Mouse (Mus musculus): ENCODE results near the gene Dscaml1.

The Dscaml1 gene

DNA sequence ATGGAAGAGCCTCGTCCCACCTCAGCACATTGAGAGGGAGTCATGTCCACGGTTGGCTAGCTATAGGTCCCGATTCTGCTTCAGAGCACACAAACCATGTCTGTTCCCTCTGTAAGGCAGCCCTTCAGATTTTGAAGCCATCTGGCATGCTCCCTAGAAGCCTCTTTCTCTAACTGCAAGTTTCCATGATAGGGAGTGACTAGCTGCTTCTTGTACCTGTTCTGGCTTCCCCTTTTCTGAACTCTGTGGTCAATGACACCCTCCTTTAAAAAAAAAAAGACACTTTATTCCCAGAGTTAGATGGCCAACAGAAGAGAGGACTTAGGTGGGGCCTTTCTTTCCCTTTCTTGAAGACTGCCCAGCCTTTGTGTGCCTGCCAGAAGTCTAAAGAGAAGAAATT lies 130.5 kb downstream of the Dscaml1 start:
- DNase-seq (ENCODE audit: extremely low read depth, insufficient read length, low spot score) = no peak

DNA sequence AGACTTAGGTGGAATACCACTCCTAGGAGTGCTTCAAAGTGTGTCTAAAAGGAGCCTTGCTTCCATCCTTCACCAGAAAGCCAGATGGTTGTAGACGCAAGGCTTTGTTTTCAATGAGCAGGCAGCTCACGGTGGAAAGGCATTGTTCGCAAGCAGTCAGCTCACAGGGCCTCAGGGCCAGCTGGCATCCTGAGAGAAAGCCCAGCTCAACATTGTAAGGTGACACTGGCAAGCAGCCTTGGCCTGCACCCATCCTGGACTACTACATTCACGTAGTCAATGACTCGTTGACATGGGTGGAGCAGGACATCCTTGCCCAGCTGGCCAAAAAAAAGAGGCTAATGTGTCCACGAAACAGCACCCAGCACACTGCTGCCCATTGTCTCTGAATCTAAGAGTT lies 134.6 kb downstream of the Dscaml1 start:
- DNase-seq (ENCODE audit: extremely low read depth, insufficient read length, low spot score) = no peak

DNA sequence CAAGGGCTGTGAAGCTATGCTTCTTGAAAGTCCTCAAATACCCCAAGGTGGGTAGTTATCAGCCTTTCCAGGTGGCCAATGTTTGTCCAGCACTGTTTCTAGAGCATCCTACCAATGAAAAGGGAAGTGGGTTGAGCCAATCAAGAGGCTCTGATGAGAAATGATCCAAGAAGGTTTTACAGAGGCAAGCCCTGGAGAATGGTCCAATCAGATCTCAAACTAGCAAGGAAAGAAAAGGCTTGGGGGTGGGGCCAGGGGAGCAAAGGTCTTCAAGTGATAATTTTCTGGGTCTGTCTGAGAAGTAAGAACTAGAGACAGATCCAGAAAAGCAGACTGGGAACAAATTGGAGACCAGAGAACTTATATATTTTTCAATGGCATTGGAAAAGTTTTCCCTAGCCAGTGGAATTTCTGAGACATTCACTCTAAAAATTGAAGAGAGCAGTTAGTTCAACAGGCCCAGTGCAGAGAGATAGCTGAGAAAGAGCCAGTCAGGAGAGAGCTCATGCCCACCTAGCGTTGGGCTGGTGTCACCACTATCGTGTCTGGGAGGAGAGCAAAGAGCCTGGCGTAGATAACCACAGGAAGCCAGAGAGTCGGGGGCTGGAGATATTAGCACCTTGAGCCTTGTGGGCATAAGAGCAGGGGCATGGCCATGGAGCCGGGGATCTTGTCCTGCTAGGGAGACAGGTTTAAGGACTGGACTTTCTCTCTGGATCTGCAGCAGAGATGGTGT lies 140.6 kb downstream of the Dscaml1 start:
- DNase-seq (ENCODE audit: extremely low read depth, insufficient read length, low spot score) = no peak

DNA sequence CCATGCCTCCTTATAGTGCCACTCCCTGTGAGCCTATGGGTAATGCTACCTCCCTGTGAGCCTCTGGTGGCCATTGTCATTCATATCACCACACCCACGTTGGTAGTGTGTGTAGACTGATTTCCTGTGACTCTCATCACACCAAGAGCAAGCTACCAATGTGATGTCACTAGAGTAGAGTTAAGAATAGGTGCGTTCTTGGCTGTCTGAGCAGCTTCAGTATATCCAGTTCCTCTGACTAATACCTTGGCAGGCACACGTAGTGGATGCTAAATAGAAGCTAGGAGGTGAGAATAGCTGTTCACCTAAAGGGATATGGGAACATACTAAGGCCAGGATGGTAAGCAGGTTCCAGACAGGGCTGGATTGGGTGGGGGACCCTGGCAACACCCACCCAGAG lies 143.3 kb downstream of the Dscaml1 start:
- DNase-seq (ENCODE audit: extremely low read depth, insufficient read length, low spot score) = no peak

DNA sequence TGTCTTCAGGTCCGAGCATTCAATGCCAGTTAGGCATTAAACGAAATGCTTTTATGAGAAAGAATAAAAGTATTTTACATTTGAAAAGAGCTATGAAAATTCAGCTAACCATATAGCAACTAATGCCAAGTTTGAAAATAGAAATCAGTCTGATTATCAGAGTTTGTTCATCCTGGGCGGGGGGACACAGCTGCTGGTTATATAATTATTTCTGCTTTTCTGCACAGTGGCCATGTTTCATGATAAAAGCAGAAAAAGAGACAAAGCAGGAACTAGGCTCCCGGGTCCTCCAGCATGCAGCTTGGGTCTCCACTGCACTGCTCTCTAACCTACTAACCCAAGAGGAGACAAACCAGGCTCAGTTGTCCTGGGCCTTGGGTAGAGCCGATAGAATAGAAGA lies 143.9 kb downstream of the Dscaml1 start:
- no peak for DNase-seq (ENCODE audit: extremely low read depth, insufficient read length, low spot score)

DNA sequence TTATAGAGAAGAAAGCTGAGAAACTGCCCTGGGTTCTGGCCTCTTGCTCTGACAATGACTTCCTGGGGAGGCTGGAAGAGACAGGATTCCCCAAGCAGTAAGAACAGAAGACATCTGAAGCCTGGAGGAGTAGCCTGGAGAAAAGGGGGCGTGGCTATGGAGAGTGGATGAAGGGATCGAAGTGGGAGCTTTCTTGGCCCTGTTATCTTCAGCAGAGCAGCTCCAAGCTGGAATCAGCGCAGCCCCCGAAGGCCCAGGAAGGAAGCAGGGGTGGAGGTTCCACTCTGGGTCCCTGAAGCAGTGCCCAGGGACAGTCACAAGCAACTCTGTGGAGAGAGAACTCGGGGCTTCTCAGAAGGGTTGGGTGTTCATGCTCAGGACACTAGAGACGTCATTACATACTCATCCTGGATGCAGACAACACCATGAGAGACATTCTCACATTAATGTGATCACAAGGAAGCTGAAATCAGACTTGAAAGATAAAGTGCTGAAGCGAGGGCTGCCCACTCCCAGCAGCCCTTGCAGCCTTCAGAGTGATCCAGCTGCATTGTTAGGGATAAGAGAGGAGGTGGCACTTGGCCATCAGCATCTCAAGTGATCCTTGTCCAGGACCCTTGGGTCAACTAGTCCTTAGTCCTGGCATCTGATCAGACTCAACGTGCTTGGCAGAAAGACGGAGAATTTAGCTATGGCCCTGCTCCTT lies 146.5 kb downstream of the Dscaml1 start:
- no peak for DNase-seq (ENCODE audit: extremely low read depth, insufficient read length, low spot score)

DNA sequence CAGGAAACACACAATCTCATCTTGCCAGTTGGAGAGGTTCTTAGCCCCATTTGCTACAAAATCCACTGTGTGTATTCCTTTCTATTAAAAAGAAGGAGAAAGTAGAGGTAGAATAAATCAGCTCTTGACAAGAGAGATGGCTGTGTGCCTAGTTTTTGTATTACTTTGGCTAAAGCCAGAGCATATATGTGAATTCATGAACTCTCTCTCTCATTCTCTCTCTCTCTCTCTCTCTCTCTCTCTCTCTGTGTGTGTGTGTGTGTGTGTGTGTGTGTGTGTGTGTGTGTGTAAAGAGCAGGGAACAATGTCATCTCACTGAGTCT lies 147.0 kb downstream of the Dscaml1 start:
- DNase-seq (ENCODE audit: extremely low read depth, insufficient read length, low spot score) = no peak

DNA sequence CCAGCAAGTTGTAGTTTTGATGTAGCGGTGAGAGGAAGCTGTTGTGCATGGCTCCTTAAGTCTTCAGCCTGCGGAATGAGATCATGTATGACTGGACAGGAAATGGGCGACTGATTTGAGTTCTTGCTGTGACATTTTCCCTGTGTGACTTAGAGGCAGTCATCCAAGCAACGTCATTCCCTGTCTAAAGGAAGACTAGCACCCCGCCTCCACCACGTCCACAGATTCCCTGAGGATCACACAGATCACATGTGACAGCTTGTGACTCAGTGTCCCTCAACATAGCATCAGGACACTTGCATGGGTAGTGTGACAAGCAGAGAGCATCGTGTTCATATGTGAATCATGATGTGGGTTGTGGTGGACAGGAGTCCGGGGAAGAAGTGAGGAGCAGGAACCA lies 147.6 kb downstream of the Dscaml1 start:
- DNase-seq (ENCODE audit: extremely low read depth, insufficient read length, low spot score) = no peak

DNA sequence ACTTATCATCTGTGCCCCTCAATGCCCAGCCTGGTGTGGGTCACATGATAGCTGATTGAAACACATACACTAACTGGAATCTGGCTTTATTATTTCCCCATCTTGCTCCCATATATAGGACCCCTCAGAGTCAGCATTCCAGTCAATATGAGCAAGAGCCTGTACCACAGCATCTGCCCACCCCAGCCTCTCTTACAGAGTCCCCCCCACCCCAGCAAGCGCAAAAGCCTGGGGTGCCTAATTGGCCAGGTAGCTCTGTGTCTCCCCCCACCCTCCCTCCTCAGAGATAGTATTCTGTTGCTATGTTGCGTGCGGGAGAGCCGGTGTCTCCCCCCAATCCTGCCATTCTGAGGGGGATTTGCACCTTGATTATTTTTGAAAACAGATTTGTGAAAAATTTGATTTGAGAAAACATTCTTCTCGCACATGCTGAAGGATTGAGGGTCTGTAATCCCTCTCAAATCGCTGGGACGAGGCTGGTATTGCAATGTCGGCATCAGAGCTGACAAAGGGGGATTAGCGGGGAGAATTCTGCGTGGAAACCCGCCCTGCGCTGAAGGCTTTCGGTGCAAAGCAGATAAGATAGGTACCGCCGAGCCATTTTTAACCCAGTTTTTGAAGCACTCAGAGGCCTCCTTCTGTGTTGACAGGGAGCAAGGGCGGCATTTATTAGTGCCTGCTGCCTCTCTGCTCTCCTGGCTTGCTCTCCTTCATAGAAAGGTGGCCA lies 153.8 kb downstream of the Dscaml1 start:
- no peak for DNase-seq (ENCODE audit: extremely low read depth, insufficient read length, low spot score)

DNA sequence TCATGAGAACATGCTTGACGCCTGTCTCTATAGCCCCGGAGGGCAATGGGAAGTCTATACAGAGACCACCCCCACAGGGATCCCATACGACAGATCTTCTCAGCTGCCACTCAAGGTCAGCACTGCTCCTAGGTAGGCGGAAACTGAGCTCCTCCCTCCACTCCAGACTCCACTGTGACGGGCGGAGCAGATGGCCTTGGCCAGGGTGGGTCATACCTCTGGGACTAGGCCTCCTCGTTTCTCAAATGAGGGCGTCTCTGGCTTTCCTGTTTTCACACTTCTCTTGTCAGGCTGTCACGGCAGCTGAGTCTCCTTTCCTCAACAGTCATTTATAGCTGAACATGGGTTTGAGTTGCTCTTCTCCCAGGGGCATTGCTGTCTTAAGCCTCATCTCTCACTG lies 160.0 kb downstream of the Dscaml1 start:
- no peak for DNase-seq (ENCODE audit: extremely low read depth, insufficient read length, low spot score)

DNA sequence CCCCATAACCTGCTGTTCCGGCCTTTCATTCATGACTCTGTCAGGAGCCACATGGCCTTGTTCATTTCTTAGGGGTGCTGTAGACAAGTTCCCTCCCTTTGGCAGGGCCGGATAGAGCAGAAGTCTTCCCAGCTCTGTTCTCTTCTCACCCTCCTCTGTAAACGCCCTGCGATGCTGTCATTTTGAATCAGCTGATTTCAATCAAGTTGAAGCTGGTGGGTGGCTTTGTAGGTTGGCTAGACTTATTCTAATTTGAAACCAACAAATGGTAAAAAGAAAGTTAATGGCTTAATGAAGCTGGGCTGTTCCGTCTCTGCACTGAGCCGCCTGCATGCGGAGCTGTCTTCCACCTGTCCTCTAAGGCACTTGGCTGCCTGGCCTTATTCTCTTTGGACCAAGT lies 161.3 kb downstream of the Dscaml1 start:
- no peak for DNase-seq (ENCODE audit: extremely low read depth, insufficient read length, low spot score)

DNA sequence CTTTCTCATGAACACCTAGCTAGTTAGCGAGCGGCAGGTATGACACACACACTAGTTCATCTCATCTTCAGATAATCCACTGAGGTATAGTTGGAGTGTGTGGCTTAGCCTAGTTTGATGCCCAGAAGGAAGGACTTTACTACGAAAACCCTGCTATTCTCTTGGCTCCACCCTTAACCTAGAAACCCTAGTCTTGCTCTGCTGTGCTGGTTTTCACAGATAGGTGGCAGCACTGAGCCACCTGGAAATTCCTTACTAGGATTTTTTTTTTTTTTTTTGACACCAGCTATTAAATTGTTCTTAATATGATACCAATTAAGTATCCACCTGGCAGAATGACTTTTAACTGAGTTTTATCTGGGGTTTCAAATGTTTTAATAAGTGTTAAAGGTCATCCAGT lies 163.4 kb downstream of the Dscaml1 start:
- DNase-seq (ENCODE audit: extremely low read depth, insufficient read length, low spot score) = no peak

DNA sequence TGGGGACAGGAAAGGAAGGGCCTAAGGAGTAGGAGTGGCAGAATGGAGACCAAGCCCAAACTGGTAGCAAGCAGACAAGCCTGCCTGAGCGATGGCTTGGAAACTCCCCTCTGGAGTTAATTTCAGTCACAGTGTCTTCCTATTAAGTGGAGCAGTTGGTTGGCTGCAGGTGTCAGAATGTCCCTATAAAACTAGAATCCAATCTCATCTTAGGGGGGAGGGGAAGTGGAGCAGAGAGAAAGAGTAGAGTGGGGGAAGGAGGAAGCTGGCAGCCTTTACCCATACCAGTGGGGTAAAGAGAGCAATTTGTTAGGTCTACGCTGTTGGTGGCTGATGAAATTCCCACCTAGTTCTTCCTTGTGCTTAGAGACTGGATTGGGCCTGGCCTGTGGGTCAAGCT lies 164.6 kb downstream of the Dscaml1 start:
- DNase-seq (ENCODE audit: extremely low read depth, insufficient read length, low spot score) = no peak

DNA sequence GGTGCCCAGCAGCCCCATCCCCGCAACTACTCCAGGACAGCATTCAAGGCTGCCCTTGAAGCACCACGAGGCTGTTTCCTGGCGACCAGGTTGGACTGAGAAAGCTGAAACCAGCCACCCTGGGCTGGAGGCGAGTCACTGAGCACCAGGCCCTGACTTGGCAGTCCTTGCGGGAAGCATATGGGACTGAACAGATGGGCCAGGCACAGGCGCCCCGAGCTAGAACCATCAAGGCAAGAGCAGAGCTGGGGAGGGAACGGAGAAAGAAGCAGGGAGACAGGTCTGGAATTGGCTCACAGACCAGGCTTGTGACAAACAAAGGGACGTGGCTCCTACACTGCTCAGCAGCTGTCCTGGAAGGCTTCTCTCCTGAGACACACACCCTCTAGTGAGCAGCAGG lies 165.9 kb downstream of the Dscaml1 start:
- DNase-seq (ENCODE audit: extremely low read depth, insufficient read length, low spot score) = no peak

DNA sequence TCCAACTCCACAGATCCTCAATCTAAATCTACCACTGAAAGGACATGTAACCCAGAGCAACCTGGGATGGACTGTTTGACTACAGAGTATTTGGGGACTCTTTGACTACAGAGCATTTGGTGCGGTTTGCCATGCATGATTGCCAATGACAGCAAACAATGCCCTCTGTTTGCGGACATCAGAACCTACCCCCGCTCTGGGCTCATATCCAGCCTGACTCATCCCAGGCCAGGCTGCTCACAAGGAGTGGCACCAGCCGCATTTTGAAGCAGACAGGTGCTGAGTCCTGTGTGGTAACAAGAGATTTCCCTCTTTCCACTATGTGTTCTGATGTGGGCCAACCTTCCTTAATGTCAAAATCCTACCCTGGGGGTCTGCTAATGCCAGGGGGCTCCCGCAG lies 171.7 kb downstream of the Dscaml1 start:
- peak; percentile 57 for DNase-seq (ENCODE audit: extremely low read depth, insufficient read length, low spot score)

DNA sequence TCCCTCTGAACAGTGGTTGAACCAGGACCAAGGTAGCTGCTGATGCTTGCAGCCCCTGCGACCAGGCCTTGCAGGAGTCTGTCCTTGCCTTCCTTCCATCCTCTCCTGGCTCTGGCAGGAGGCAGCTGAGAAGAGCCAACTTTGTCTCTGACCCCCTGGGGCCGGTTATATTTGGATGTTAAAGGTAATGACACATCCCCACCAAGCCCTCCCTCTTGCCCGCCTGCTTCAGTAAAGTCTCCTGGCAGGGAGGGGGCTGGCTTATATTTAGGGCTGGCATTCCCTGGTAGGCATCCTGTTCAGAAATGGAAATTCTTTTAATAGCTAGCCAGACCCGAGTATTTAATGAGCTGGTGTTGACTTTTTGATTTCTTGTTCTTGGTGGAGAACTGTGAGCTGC lies 172.9 kb downstream of the Dscaml1 start:
- DNase-seq (ENCODE audit: extremely low read depth, insufficient read length, low spot score) = no peak

DNA sequence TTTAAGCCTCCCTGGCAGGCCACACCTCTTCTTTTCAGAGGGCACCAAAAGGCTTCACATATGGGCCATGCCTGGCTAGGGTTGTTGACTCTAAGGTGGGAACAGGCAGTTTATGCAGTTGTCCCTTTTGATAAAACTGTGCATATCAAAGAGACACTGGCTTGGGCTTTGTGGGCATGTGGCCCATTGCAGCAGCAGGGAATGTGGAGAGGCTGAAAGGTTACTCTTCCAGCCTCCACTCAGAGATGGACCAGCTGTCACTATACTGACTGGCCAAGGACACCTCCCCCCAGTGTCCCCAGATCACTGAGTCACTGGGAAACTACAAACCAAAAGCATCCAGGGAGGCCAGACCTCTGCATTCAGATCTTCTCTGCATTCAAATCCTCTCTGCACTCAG lies 180.9 kb downstream of the Dscaml1 start:
- DNase-seq (ENCODE audit: extremely low read depth, insufficient read length, low spot score) = no peak

DNA sequence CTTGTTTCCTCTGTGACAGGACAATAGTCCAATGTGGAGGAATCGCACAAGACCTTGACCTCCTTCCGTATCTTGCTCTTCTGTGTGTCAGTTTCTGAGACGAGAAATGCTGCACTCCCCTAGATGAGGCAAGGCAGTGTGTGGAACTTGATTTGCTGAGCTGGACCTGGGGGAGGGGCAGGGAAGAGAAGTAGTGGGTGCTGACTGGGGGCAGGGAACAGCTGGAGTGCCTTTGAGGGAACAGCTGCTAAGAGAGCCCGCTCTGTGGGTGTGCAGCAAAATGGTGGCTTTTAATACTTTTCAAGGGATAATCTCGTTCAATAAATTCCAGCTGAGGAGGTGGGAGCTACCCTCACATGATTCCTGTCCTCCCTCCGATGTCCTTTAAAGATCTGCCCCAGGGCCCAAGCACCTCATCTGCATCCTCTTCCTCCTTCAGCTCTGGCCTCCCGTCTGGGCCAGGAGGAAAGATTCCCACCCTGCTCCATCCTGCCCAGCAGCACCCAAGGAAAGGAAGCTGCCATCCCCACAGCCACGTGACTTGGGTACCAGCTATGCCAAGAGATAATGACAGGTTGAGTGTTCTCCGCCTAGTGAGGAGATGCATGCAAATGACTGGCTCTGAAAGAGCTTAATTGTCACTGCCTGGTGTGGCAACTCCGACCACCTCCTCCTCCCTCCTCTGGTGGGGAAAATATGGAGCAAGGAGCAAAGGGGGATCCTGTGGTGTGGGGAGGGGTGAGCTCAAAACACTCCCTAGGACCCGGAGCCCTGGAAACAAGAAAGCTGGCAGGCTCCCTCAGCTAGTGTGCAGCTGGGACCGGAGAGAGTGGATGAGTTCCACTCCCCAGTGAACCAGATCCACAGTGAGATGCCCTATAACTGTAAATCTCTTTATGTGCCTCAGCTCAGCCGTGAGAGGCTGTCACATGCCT lies 181.9 kb downstream of the Dscaml1 start:
- no peak for DNase-seq (ENCODE audit: extremely low read depth, insufficient read length, low spot score)

DNA sequence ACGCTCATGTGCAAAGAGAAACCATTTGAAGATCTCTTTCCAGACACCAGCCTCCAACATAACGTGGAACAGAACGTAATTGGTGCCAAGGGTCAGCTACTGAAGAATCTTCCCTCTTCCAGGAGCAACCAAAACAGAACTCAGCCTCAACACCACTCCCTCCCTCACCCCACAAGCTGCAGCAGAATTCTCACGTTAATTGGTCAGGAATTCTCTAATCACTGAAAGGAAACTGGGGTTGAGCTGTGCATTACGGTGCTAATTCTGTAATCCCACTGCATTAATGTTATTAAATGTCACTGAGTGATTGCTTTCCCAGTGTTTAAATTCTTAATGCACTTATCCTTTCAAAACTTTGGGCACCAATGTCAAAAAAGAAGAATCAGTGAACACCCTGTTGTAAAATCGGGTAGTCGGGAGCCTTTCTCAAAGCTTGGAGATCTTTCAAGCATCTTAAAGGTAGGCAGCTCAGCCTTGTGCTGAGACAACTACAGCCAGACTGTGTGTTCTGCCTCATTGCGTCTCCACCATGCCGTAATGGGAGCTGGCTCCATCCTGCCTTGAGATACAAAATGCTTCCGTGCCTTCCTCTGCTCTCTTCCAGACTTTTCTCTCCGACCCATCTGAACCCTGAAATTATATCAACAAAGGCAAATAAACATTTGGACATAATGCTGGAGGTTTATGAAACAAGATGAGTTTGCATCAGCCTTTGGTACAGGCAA lies 184.1 kb downstream of the Dscaml1 start:
- no peak for DNase-seq (ENCODE audit: extremely low read depth, insufficient read length, low spot score)

DNA sequence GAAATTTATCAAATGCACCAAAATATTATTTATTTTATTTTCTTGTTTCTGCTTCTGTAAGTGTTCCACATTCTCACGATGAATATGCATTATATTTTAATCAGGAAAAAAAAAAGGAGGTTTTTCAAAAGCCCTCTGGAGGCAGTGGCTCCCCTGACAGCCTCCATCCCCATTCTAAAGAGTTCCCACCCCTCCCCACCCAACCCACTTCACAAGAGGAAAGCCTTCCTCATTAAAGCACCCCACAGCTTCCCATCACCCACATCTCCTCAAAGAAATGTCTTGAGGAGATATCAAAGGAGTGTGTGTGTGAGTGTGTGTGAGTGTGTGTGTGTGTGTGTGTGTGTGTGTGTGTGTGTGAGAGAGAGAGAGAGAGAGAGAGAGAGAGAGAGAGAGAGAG lies 188.2 kb downstream of the Dscaml1 start:
- DNase-seq (ENCODE audit: extremely low read depth, insufficient read length, low spot score) = no peak

Measured in 3134 (cell line).